Mouse (Mus musculus) CH12.LX (cell line): ENCODE measurements around the gene Snx30. TPM values are rescaled to one million over a fixed set of nuclear protein-coding genes. Genes with fewer than 3 reads are reported as not detected.
A peak's percentile ranks its signal among the peaks of the same experiment; 100 is the strongest.
"Not testable (repeated sequence)": the region's sequence is repeated elsewhere in the genome, so short reads cannot be mapped to it uniquely, and the experiment has no call there.

Experiments used
- DNase-seq: peaks from one replicate; pipeline ENCODE4 v3.0.0-alpha.2; 2013; ENCODE audit errors: extremely low read depth
- H3K27ac ChIP-seq: 2 replicates; pipeline ENCODE4 v1.5.1; 2012; ENCODE audit warnings: low read depth, mild to moderate bottlenecking, control low read depth, moderate library complexity; ENCODE audit not compliant: insufficient read depth
- H3K27me3 ChIP-seq: replicated peaks from 2 replicates; pipeline ENCODE3; 2012; ENCODE audit warnings: inconsistent platforms
- H3K36me3 ChIP-seq, 2 experiments: replicated peaks in 1 of 2; 2 replicates each; pipeline versions ENCODE3 to v1.6.1; 2012; ENCODE audit warnings: inconsistent platforms in 1 of 2, low read length in 1 of 2, mild to moderate bottlenecking in 1 of 2, mixed read lengths in 1 of 2, moderate library complexity in 1 of 2; ENCODE audit not compliant: control insufficient read depth in 1 of 2, insufficient read depth in 1 of 2
- H3K4me1 ChIP-seq, 2 experiments: 2 replicates each; pipeline ENCODE4 v1.6.1; 2012; ENCODE audit warnings: inconsistent platforms in 1 of 2, moderate library complexity in 1 of 2; ENCODE audit not compliant: insufficient read depth in 2 of 2, control insufficient read depth in 1 of 2
- H3K4me2 ChIP-seq: 2 replicates; pipeline ENCODE4 v1.6.1; 2012; ENCODE audit warnings: low read depth, mild to moderate bottlenecking, control low read depth; ENCODE audit not compliant: poor library complexity, insufficient read depth, severe bottlenecking
- H3K4me3 ChIP-seq, 3 experiments: fragments of 150-350 bp in 1 of 3; sonication (generic) in 1 of 3; replicated peaks in 1 of 3; 2 replicates each; pipeline versions ENCODE3 to v1.5.1; 2011 to 2012; ENCODE audit warnings: low read depth in 2 of 3, low read length in 2 of 3, mild to moderate bottlenecking in 2 of 3, moderate library complexity in 2 of 3, control low read depth in 1 of 3, improper control_type of control experiment in 1 of 3, inconsistent platforms in 1 of 3, mixed read lengths in 1 of 3; ENCODE audit not compliant: poor library complexity in 1 of 3
- H3K79me2 ChIP-seq: replicated peaks from 2 replicates; pipeline ENCODE4 v1.6.1; 2012; ENCODE audit warnings: mild to moderate bottlenecking, moderate library complexity; ENCODE audit not compliant: control insufficient read depth, poor library complexity, insufficient read depth, severe bottlenecking; ENCODE audit errors: extremely low read depth
- H3K9ac ChIP-seq: 2 replicates; pipeline ENCODE4 v1.6.1; 2012; ENCODE audit warnings: low read depth, mild to moderate bottlenecking, control low read depth, moderate library complexity; ENCODE audit not compliant: insufficient read depth
- H3K9me3 ChIP-seq: replicated peaks from 2 replicates; pipeline ENCODE3; 2012; ENCODE audit warnings: low read length, inconsistent platforms, mixed read lengths
- CHD1 ChIP-seq: IDR thresholded peaks from 2 replicates; pipeline ENCODE4 v1.6.1; 2012; ENCODE audit warnings: low read depth, low read length, improper control_type of control experiment, inconsistent platforms
- CTCF ChIP-seq, 2 experiments: IDR thresholded peaks in 1 of 2; conservative IDR thresholded peaks in 1 of 2; 2 replicates each; pipeline ENCODE4 v1.5.1; 2011 to 2012; ENCODE audit warnings: low read depth in 2 of 2, low read length in 2 of 2, improper control_type of control experiment in 1 of 2, inconsistent platforms in 1 of 2, mild to moderate bottlenecking in 1 of 2, moderate library complexity in 1 of 2
- E2F4 ChIP-seq: IDR thresholded peaks from 2 replicates; pipeline ENCODE4 v1.6.1; 2011; ENCODE audit warnings: low read depth, low read length, improper control_type of control experiment; ENCODE audit not compliant: insufficient replicate concordance
- ETS1 ChIP-seq: conservative IDR thresholded peaks from 2 replicates; pipeline ENCODE4 v1.6.1; 2012; ENCODE audit warnings: low read depth, mild to moderate bottlenecking, inconsistent platforms, low read length, improper control_type of control experiment, moderate library complexity
- JUN ChIP-seq: IDR thresholded peaks from 2 replicates; pipeline ENCODE4 v1.6.1; 2011; ENCODE audit warnings: low read depth, mild to moderate bottlenecking, low read length, improper control_type of control experiment, moderate library complexity; ENCODE audit not compliant: insufficient read depth
- MAX ChIP-seq: IDR thresholded peaks from 2 replicates; pipeline ENCODE4 v1.6.1; 2011; ENCODE audit warnings: low read length, improper control_type of control experiment
- MYC ChIP-seq: IDR thresholded peaks from 2 replicates; pipeline ENCODE4 v1.6.1; 2011; ENCODE audit warnings: low read depth, mild to moderate bottlenecking, improper control_type of control experiment, low read length
- NRF1 ChIP-seq: IDR thresholded peaks from 2 replicates; pipeline ENCODE4 v1.6.1; 2014; ENCODE audit warnings: low read depth, mild to moderate bottlenecking, inconsistent platforms, low read length, improper control_type of control experiment, moderate library complexity
- PAX5 ChIP-seq: IDR thresholded peaks from 2 replicates; pipeline ENCODE4 v1.6.1; 2012; ENCODE audit warnings: low read length, inconsistent platforms, mixed read lengths
- POLR2A ChIP-seq: IDR thresholded peaks from 2 replicates; pipeline ENCODE4 v1.6.1; 2011; ENCODE audit warnings: low read depth, mild to moderate bottlenecking, improper control_type of control experiment, low read length
- POLR2AphosphoS2 ChIP-seq: IDR thresholded peaks from 2 replicates; pipeline ENCODE4 v1.6.1; 2011; ENCODE audit warnings: low read depth, low read length, improper control_type of control experiment
- RAD21 ChIP-seq: IDR thresholded peaks from 2 replicates; pipeline ENCODE4 v1.6.1; 2011; ENCODE audit warnings: low read depth, mild to moderate bottlenecking, low read length, improper control_type of control experiment, moderate library complexity
- SMC3 ChIP-seq: IDR thresholded peaks from 2 replicates; pipeline ENCODE4 v1.6.1; 2011; ENCODE audit warnings: low read depth, low read length, improper control_type of control experiment
- TCF12 ChIP-seq: IDR thresholded peaks from 2 replicates; pipeline ENCODE4 v1.6.1; 2014; ENCODE audit warnings: low read depth, mild to moderate bottlenecking, inconsistent platforms, low read length, improper control_type of control experiment
- UBTF ChIP-seq: IDR thresholded peaks from 2 replicates; pipeline ENCODE4 v1.6.1; 2012; ENCODE audit warnings: low read depth, mild to moderate bottlenecking, inconsistent platforms, low read length, improper control_type of control experiment, moderate library complexity
- USF2 ChIP-seq: conservative IDR thresholded peaks from 2 replicates; pipeline ENCODE4 v1.6.1; 2011; ENCODE audit warnings: low read depth, low read length, improper control_type of control experiment
- dilution Hi-C: fragments of 300-500 bp; cut with MboI; formaldehyde crosslinking; loops from 2 replicates; pipeline ENCODE4 v1.14.3; 2020; ENCODE audit warnings: low sequenced_read_pairs; ENCODE audit not compliant: extremely low pct_unique_long_range_greater_than_20kb, extremely low pct_ligation_motif_present
- in situ Hi-C: fragments of 300-500 bp; cut with MboI; formaldehyde crosslinking; loops from 3 replicates; pipeline ENCODE4 v1.14.3; 2019; ENCODE audit warnings: low sequenced_read_pairs, low pct_ligation_motif_present, low pct_unique_long_range_greater_than_20kb, mixed read lengths
- polyA plus RNA-seq: library from polyadenylated mRNA; unstranded; fragments of >175 nt; gene quantifications from 2 replicates; pipeline ENCODE4 v1.2.1, GENCODE M21; 2012; ENCODE audit warnings: low read depth; ENCODE audit not compliant: insufficient read length
- total RNA-seq, 2 experiments: library from RNA; depleted of rRNA; stranded (reverse); fragments of 300-350 nt in 1 of 2; fragments of >200 nt in 1 of 2; gene quantifications; 2 replicates each; pipeline ENCODE4 v1.2.3; 2012 to 2014

The Snx30 gene
- total and polyA plus RNA-seq, 3 experiments, result 7.9 to 16.9 (median 8.4) TPM

GRCm38 (mm10) chr4:59787126-59787525 is 18.5 kb upstream of the Snx30 start:
- peaks cover 0 to 2% of the 10 kb centered on the region in 2 experiments; a peak in 2 of 4 replicates for H3K4me1 ChIP-seq
- peaks cover 12% of the 10 kb centered on the region for H3K79me2 ChIP-seq
- no peaks in the 10 kb centered on the region for H3K9me3 ChIP-seq
- no peaks in the 10 kb centered on the region for H3K36me3 ChIP-seq
- DNase-seq, result no peak
- dilution Hi-C loops (no loop called here), in situ Hi-C loops (no loop called here)
- no peak overlapping the region for H3K9ac ChIP-seq
- no peak overlapping the region for H3K4me3 ChIP-seq
- H3K4me2 ChIP-seq, result no peak overlapping the region
- no peak for TF ChIP-seq POLR2AphosphoS2
- no peak for TF ChIP-seq RAD21
- TF ChIP-seq NRF1, result no peak
- TF ChIP-seq MYC, result no peak
- TF ChIP-seq MAX, result no peak
- no peak for TF ChIP-seq USF2
- no peak for TF ChIP-seq POLR2A
- TF ChIP-seq E2F4, result no peak
- TF ChIP-seq TCF12, result no peak
- no peak overlapping the region for H3K27ac ChIP-seq
- H3K27me3 ChIP-seq, result no peaks in the 10 kb centered on the region

GRCm38 (mm10) chr4:59789015-59789414 is 16.6 kb upstream of the Snx30 start:
- no peaks in the 10 kb centered on the region for H3K36me3 ChIP-seq

GRCm38 (mm10) chr4:59793626-59794025 is 12.0 kb upstream of the Snx30 start:
- DNase-seq, H3K27me3 ChIP-seq, H3K4me3 ChIP-seq, H3K4me2 ChIP-seq, H3K36me3 ChIP-seq, dilution Hi-C loops, H3K4me1 ChIP-seq, H3K27ac ChIP-seq, H3K9me3 ChIP-seq, H3K9ac ChIP-seq, H3K79me2 ChIP-seq: not testable (repeated sequence)
- in situ Hi-C loops, result loop anchor here (5.0 kb wide), 1 partner anchor 139 kb away; no protein-coding TSS in a partner anchor
- TF ChIP-seq SMC3 (peak; percentile 60), RAD21 (peak; percentile 27), CTCF (conservative IDR thresholded peaks at IDR 0.05 in 1 of 2, IDR thresholded peaks at IDR 0.05 in 1 of 2; ENCODE audit: low read depth in 2 of 2, low read length in 2 of 2) (peak in 1 of 2 experiments; percentile 52; a peak in 3 of 4 replicates)

More at GRCm38 (mm10) chr4:59789015-59789414, 16.6 kb upstream of the Snx30 start:
- H3K4me2 ChIP-seq, result no peak overlapping the region
- DNase-seq, result no peak
- no peaks in the 10 kb centered on the region for H3K4me1 ChIP-seq
- no peak overlapping the region for H3K27ac ChIP-seq
- H3K9me3 ChIP-seq, result no peaks in the 10 kb centered on the region
- no peaks in the 10 kb centered on the region for H3K27me3 ChIP-seq
- in situ Hi-C loops, result no loop called here
- no peak overlapping the region for H3K9ac ChIP-seq
- H3K4me3 ChIP-seq, result no peak overlapping the region
- dilution Hi-C loops, result no loop called here
- H3K79me2 ChIP-seq, result no peaks in the 10 kb centered on the region
- TF ChIP-seq UBTF (no peak), PAX5 (no peak), ETS1 (no peak), JUN (no peak), CHD1 (no peak), NRF1 (no peak)
